8 mouse cellular contexts compared by ENCODE assay signal in genomic region chr11:5444599-5445451, GRCm38 (mm10). TPM values are rescaled to one million over a fixed set of nuclear protein-coding genes. Genes with fewer than 3 reads are reported as not detected.
DNase-seq lines count a peak whose midpoint lies in the region; ATAC-seq and TF ChIP-seq lines count a peak whose summit lies in the region.

Gene Znrf3 (minus strand): TSS chr11:5444847.

- ATAC-seq in heart, embryonic 15.5 days (replicated peaks; ENCODE audit: insufficient number of reproducible peaks, insufficient read depth, low FRiP score, low read depth), result peak; percentile 95
- peak; percentile 90 for ATAC-seq in liver, embryonic 14.5 days (ENCODE audit: insufficient read depth)
- ATAC-seq in neural tube, embryonic 11.5 days (ENCODE audit: insufficient read depth, low FRiP score, low TSS enrichment), result peak; percentile 87
- ATAC-seq in stomach, postnatal 0 days (ENCODE audit: low FRiP score, low TSS enrichment), result peak; percentile 93

- H3K4me1 ChIP-seq in brown adipose tissue, adult 24 weeks (ENCODE audit: control insufficient read depth, insufficient read depth, insufficient read length, low read length), result peaks cover 3% of the 10 kb centered on the region; the same call in 1 of the 2 replicates
- H3K4me1 ChIP-seq in heart, embryonic 15.5 days (replicated peaks), result peaks cover 18% of the 10 kb centered on the region
- H3K4me1 ChIP-seq in liver, embryonic 14.5 days (replicated peaks; ENCODE audit: control insufficient read depth in 2 of 2, insufficient read depth in 2 of 2, low read length in 1 of 2), result peaks cover 9 to 16% of the 10 kb centered on the region in 2 experiments
- H3K4me1 ChIP-seq in neural tube, embryonic 11.5 days (ENCODE audit: control insufficient read depth, insufficient read depth, low read length), result peaks cover 16% of the 10 kb centered on the region
- peaks cover 4% of the 10 kb centered on the region; the same call in 1 of the 2 replicates for H3K4me1 ChIP-seq in stomach, postnatal 0 days (replicated peaks; ENCODE audit: control insufficient read depth, insufficient read depth)

- no peaks in the 10 kb centered on the region for H3K9me3 ChIP-seq in heart, embryonic 15.5 days (replicated peaks)
- no peaks in the 10 kb centered on the region for H3K9me3 ChIP-seq in liver, embryonic 14.5 days (ENCODE audit: control insufficient read depth, low read length)
- H3K9me3 ChIP-seq in neural tube, embryonic 11.5 days (ENCODE audit: control insufficient read depth, low read length), result no peaks in the 10 kb centered on the region
- H3K9me3 ChIP-seq in stomach, postnatal 0 days (ENCODE audit: control insufficient read depth, low read length), result no peaks in the 10 kb centered on the region

- peak; percentile 97 for DNase-seq in CD4-positive, CD25-positive, alpha-beta regulatory T cell, adult 2 months (ENCODE audit: low read depth, low spot score)
- DNase-seq in fibroblast of lung, adult 2 months (ENCODE audit: low read depth), result peak; percentile 54
- DNase-seq in kidney, postnatal 25 days, result peak; percentile 96 to 99
- peak; percentile 72 to 77 (median 76) for DNase-seq in liver, embryonic 14.5 days (ENCODE audit: low read depth in 3 of 3, low spot score in 3 of 3)
- DNase-seq in neural tube, embryonic 11.5 days (ENCODE audit: low spot score), result peak; percentile 98
- DNase-seq in stomach, postnatal 0 days (ENCODE audit: low spot score), result peak; percentile 96

- peak within 1 kb of the TSS; percentile 94 for H3K9ac ChIP-seq in heart, embryonic 15.5 days
- H3K9ac ChIP-seq in liver, embryonic 14.5 days (replicated peaks), result peak within 1 kb of the TSS; percentile 66
- peak within 1 kb of the TSS; percentile 88 for H3K9ac ChIP-seq in neural tube, embryonic 11.5 days (ENCODE audit: low read length)
- peak within 1 kb of the TSS; percentile 88 for H3K9ac ChIP-seq in stomach, postnatal 0 days (ENCODE audit: low read length)

- WGBS in heart, embryonic 15.5 days, result under 1% methylated on average over 79 of the region's 106 CpGs
- under 1% methylated on average over 74 of the region's 106 CpGs for WGBS in liver, embryonic 14.5 days (ENCODE audit: insufficient replicate concordance)
- under 1% methylated on average over 51 of the region's 106 CpGs for WGBS in neural tube, embryonic 11.5 days
- under 1% methylated on average over 62 of the region's 106 CpGs for WGBS in stomach, postnatal 0 days

- peak within 1 kb of the TSS; percentile 94 for H3K4me2 ChIP-seq in heart, embryonic 15.5 days
- peak within 1 kb of the TSS; percentile 75 for H3K4me2 ChIP-seq in liver, embryonic 14.5 days (ENCODE audit: low read depth)
- peak within 1 kb of the TSS; percentile 91 for H3K4me2 ChIP-seq in neural tube, embryonic 11.5 days (ENCODE audit: low read depth)
- H3K4me2 ChIP-seq in stomach, postnatal 0 days (replicated peaks; ENCODE audit: low read depth), result peak within 1 kb of the TSS; percentile 95

- H3K36me3 ChIP-seq in heart, embryonic 15.5 days, result no peaks in the 10 kb centered on the region
- H3K36me3 ChIP-seq in liver, embryonic 14.5 days (replicated peaks; ENCODE audit: control insufficient read depth, insufficient read depth, low read depth), result no peaks in the 10 kb centered on the region
- H3K36me3 ChIP-seq in neural tube, embryonic 11.5 days (ENCODE audit: control insufficient read depth, insufficient read depth, low read length), result no peaks in the 10 kb centered on the region
- no peaks in the 10 kb centered on the region for H3K36me3 ChIP-seq in stomach, postnatal 0 days (ENCODE audit: control insufficient read depth, insufficient read depth, low read length)

- peak within 1 kb of the TSS; percentile 26; the same call in 1 of the 2 replicates for H3K27ac ChIP-seq in brown adipose tissue, adult 24 weeks (replicated peaks; ENCODE audit: low read depth, low read length)
- peak within 1 kb of the TSS; percentile 84 for H3K27ac ChIP-seq in heart, embryonic 15.5 days
- H3K27ac ChIP-seq in liver, embryonic 14.5 days, result no peak within 1 kb of the TSS
- peak within 1 kb of the TSS; percentile 65 for H3K27ac ChIP-seq in neural tube, embryonic 11.5 days (ENCODE audit: low read depth, low read length)
- H3K27ac ChIP-seq in stomach, postnatal 0 days (replicated peaks), result peak within 1 kb of the TSS; percentile 91

- peak within 1 kb of the TSS; percentile 76 for H3K4me3 ChIP-seq in brown adipose tissue, adult 24 weeks (ENCODE audit: insufficient read depth, low read depth, low read length)
- H3K4me3 ChIP-seq in heart, embryonic 15.5 days, result peak within 1 kb of the TSS; percentile 89
- H3K4me3 ChIP-seq in liver, embryonic 14.5 days (ENCODE audit: insufficient read depth in 1 of 2, low read depth in 2 of 2, low read length in 2 of 2), result peak within 1 kb of the TSS; percentile 65 to 76
- H3K4me3 ChIP-seq in neural tube, embryonic 11.5 days (ENCODE audit: low read depth, low read length), result peak within 1 kb of the TSS; percentile 89
- H3K4me3 ChIP-seq in stomach, postnatal 0 days (ENCODE audit: low read depth, low read length), result peak within 1 kb of the TSS; percentile 87

- H3K27me3 ChIP-seq in heart, embryonic 15.5 days, result no peaks in the 10 kb centered on the region
- no peaks in the 10 kb centered on the region; the same call in 1 of the 2 replicates for H3K27me3 ChIP-seq in liver, embryonic 14.5 days (ENCODE audit: control insufficient read depth, insufficient read depth, low read length)
- no peaks in the 10 kb centered on the region for H3K27me3 ChIP-seq in neural tube, embryonic 11.5 days (ENCODE audit: control insufficient read depth, insufficient read depth, low read length)
- H3K27me3 ChIP-seq in stomach, postnatal 0 days (ENCODE audit: control insufficient read depth, insufficient read depth, low read length), result no peaks in the 10 kb centered on the region

- TF ChIP-seq CTCF in liver, embryonic 14.5 days (IDR thresholded peaks at IDR 0.05; ENCODE audit: low read depth), result no peak
- no peak for TF ChIP-seq CTCF in stomach, postnatal 0 days (IDR thresholded peaks at IDR 0.05; ENCODE audit: low read depth)

- TF ChIP-seq EP300 in liver, embryonic 14.5 days (IDR thresholded peaks at IDR 0.05; ENCODE audit: low read depth), result no peak
- no peak for TF ChIP-seq EP300 in stomach, postnatal 0 days (optimal IDR thresholded peaks at IDR 0.05)

RNA-seq across cellular contexts. Expression of gene Znrf3, which starts in this region (rescaled TPM):
- polyA plus RNA-seq in brown adipose tissue, adult 24 weeks (2012; ENCODE audit: insufficient read depth, insufficient read length, missing spikeins), result 2.9 and 4.5 TPM in 2 replicates
- polyA plus RNA-seq in heart, embryonic 15.5 days (2015; fragmentation: Nextera tagmentation; extraction: Ambion mirVana), result 6.5 and 6.7 TPM in 2 replicates
- polyA plus RNA-seq in liver, embryonic 14.5 days (2012; rRNA removed), result 1.4 and 1.5 TPM in 2 replicates
- polyA plus RNA-seq in liver, embryonic 14.5 days (2014; fragmentation: Nextera tagmentation; extraction: Ambion mirVana), result 2.3 and 2.4 TPM in 2 replicates
- 9.4 TPM in 2 replicates for polyA plus RNA-seq in neural tube, embryonic 11.5 days (2014; fragmentation: Nextera tagmentation; extraction: Ambion mirVana)
- 8.9 and 9.3 TPM in 2 replicates for polyA plus RNA-seq in stomach, postnatal 0 days (2015; fragmentation: Nextera tagmentation; extraction: Ambion mirVana)
